Mouse (Mus musculus) G1E (cell line): ENCODE data around the gene Gstm4. TPM values are rescaled to one million over a fixed set of nuclear protein-coding genes. Genes with fewer than 3 reads are reported as not detected.
"Not testable (repeated sequence)": the region's sequence is repeated elsewhere in the genome, so short reads cannot be mapped to it uniquely, and the experiment has no call there.

Source experiments
- ATAC-seq: 2 replicates; pipeline ENCODE4 v1.8.0; 2016; ENCODE audit warnings: mild to moderate bottlenecking; ENCODE audit not compliant: insufficient number of reproducible peaks, poor library complexity, low FRiP score, severe bottlenecking; ENCODE audit errors: extremely low read depth
- DNase-seq: peaks from one replicate; pipeline ENCODE4 v3.0.0; 2012; ENCODE audit warnings: low spot score
- H3K27me3 ChIP-seq: 2 replicates; pipeline ENCODE4 v1.6.1; 2012; ENCODE audit warnings: mild to moderate bottlenecking, low read length, inconsistent platforms; ENCODE audit not compliant: insufficient read depth
- H3K36me3 ChIP-seq: replicated peaks from 2 replicates; pipeline ENCODE3; 2012; ENCODE audit warnings: mild to moderate bottlenecking, inconsistent platforms
- H3K4me1 ChIP-seq: 2 replicates; pipeline ENCODE4 v1.6.1; 2012; ENCODE audit warnings: low read depth, low read length, inconsistent platforms, mixed read lengths; ENCODE audit not compliant: insufficient read depth
- H3K4me3 ChIP-seq: 2 replicates; pipeline ENCODE4 v1.5.1; 2012; ENCODE audit warnings: low read depth, mild to moderate bottlenecking, inconsistent platforms, low read length, moderate library complexity, mixed read lengths
- H3K9me3 ChIP-seq: replicated peaks from 2 replicates; pipeline ENCODE4 v1.6.1; 2012; ENCODE audit warnings: inconsistent platforms
- CTCF ChIP-seq: IDR thresholded peaks from 2 replicates; pipeline ENCODE4 v1.5.1; 2012; ENCODE audit warnings: low read depth, low read length, inconsistent platforms, mixed read lengths
- GATA1 ChIP-seq: IDR thresholded peaks from 2 replicates; pipeline ENCODE4 v1.6.1; 2012; ENCODE audit warnings: borderline replicate concordance, low read length, inconsistent platforms, mixed read lengths
- GATA2 ChIP-seq: IDR thresholded peaks from 2 replicates; pipeline ENCODE4 v1.6.1; 2012; ENCODE audit warnings: low read depth, low read length, inconsistent platforms, borderline replicate concordance
- POLR2AphosphoS5 ChIP-seq: IDR thresholded peaks from 2 replicates; pipeline ENCODE4 v1.6.1; 2012; ENCODE audit warnings: low read depth, low read length, inconsistent platforms; ENCODE audit not compliant: insufficient replicate concordance
- TAL1 ChIP-seq: conservative IDR thresholded peaks from 2 replicates; pipeline ENCODE4 v1.6.1; 2012; ENCODE audit warnings: low read depth, low read length, inconsistent platforms, mixed read lengths
- polyA plus RNA-seq: library from polyadenylated mRNA; stranded (reverse); fragments of >175 nt; gene quantifications from 2 replicates; pipeline ENCODE4 v1.2.3, GENCODE M21; 2012
- total RNA-seq, 2 experiments: library from RNA; stranded (forward) in 1 of 2; stranded (reverse) in 1 of 2; fragments of 200-1000 nt in 1 of 2; fragments of >200 nt in 1 of 2; fragmentation: Nextera tagmentation in 1 of 2; gene quantifications; 2 replicates each; pipeline ENCODE4 v1.2.3; 2014 to 2017

Gstm4 gene
- total and polyA plus RNA-seq, 3 experiments = not detected

DNA sequence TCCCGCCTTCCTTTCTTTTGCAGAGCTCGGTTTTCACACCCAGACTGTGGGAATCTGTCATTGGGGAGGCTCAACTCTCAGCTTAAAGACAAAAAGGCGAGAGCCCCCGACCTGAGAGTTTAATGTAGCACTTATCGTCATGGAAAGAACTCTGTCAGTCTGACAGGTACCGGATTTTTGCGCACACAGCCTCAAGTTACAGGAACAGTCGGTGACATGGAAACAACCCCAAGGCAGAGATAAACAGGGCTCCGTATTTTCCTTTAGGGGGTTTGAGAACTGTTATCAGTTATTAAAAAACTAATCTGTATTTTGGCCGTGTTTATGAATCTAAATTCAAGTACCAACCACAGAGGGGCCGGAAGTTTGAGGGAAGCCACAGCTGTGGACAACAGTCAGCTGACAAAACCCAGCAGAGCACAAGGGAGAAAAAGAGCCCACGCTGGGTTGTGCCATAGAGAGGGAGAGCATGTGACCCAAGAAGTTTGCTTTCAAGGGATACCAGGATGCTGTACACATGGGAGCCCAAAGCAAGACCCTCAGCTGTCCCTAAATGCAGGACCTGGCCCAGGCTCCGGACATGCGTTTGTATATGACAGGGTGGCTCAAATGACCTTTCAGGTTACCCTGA is 26.4 kb downstream of the Gstm4 start:
- ATAC-seq = no peak
- H3K9me3 ChIP-seq = no peaks in the 10 kb centered on the region
- peaks cover 8% of the 10 kb centered on the region for H3K4me1 ChIP-seq
- no peak for TF ChIP-seq GATA1
- no peak for TF ChIP-seq CTCF
- no peak for TF ChIP-seq TAL1
- no peak for TF ChIP-seq POLR2AphosphoS5
- no peak for TF ChIP-seq GATA2
- peaks cover 54% of the 10 kb centered on the region for H3K27me3 ChIP-seq
- H3K4me3 ChIP-seq = no peak overlapping the region
- no peak for DNase-seq
- no peaks in the 10 kb centered on the region for H3K36me3 ChIP-seq

DNA sequence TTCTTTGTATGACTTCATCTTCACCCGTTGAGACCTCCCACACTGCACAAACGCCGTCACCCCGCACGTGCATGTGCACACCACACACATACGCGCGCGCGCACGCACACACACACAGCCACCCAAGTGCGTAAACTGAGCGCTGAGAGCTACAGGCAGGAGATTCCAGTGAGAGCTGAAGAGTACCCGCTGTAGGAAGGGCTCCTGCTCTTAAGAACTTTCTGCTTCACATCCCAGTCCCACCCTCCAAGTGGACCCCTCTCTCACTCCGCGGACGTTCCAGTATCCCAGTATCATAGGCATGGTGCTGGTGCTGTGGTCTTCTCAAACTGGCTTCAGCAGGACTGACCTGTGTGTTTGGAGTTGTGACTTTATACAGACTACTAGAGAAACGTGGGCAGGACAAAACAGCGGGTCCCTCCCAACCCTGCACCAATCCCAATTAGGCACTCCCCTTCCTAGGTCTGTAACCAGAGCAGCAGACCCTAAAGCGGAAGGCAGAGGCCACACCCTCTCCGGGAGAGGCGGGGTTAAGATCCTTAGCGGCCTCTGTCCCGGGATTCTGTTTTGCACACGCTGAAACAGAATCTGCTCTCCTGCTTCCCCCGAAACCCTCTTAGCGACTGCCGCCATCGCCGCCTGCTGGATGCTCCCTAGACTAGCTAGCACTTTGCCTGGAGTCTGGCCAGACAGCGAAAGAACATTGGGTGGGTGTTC is 27.1 kb downstream of the Gstm4 start, which contains the start of gene Gstm1:
Gstm1 (minus strand) TSS at position 501 of the 717 bp plus-strand sequence.
- Histone ChIP-seq H3K27me3 (peaks cover 54% of the 10 kb centered on the region), H3K36me3 (no peaks in the 10 kb centered on the region), H3K9me3 (no peaks in the 10 kb centered on the region), H3K4me3 (no peak within 1 kb of the TSS), H3K4me1 (peaks cover 11% of the 10 kb centered on the region)
- ATAC-seq = no peak
- DNase-seq = no peak
- TF ChIP-seq POLR2AphosphoS5 = no peak
- TF ChIP-seq GATA1 = no peak
- TF ChIP-seq CTCF = no peak
- no peak for TF ChIP-seq GATA2
- no peak for TF ChIP-seq TAL1

DNA sequence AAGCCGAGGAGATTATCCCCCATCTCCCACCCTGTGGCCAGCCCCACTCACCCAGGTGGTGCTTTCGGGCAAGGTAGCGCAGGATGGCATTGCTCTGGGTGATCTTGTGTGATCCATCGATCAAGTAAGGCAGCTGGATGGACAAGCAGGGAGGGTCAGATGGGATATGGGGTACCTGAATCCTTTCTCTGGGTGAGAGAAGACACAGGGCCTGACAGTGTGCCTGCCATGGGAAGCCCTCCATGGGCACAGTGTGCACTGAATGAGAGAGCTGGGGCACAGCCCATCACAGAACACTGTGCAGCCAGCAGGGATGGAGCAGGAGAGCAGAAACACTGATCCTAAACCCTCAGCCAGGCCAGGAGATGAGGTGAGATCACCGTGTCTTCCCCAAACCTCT is 28.2 kb downstream of the Gstm4 start:
- Histone ChIP-seq H3K4me1 (peaks cover 11% of the 10 kb centered on the region), H3K27me3 (peaks cover 52% of the 10 kb centered on the region)
- not testable (repeated sequence) for H3K9me3 ChIP-seq, DNase-seq, H3K4me3 ChIP-seq, H3K36me3 ChIP-seq, ATAC-seq

DNA sequence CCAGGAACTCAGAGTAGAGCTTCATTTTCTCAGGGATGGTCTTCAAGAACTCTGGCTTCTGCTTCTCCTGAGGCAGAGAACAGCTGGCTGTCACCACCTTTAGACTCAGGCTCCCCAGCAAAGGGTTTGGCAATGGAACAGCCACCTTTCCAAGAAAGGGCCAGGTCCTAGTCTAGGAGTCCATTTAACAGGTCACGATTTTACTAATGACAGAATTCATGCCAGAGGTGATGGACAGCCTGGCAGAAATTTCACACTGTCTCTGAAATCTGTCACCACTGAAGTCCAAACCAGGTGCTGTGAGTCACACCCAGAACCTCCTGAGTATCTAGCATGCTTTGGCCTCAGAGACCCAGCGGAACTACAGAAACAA is 29.7 kb downstream of the Gstm4 start:
- Histone ChIP-seq H3K27me3 (peaks cover 45% of the 10 kb centered on the region), H3K9me3 (no peaks in the 10 kb centered on the region), H3K36me3 (no peaks in the 10 kb centered on the region), H3K4me1 (peaks cover 11% of the 10 kb centered on the region), H3K4me3 (no peak overlapping the region)
- ATAC-seq (no peak), DNase-seq (no peak)
- TF ChIP-seq CTCF = no peak
- no peak for TF ChIP-seq TAL1
- no peak for TF ChIP-seq GATA2
- no peak for TF ChIP-seq GATA1
- TF ChIP-seq POLR2AphosphoS5 = no peak

DNA sequence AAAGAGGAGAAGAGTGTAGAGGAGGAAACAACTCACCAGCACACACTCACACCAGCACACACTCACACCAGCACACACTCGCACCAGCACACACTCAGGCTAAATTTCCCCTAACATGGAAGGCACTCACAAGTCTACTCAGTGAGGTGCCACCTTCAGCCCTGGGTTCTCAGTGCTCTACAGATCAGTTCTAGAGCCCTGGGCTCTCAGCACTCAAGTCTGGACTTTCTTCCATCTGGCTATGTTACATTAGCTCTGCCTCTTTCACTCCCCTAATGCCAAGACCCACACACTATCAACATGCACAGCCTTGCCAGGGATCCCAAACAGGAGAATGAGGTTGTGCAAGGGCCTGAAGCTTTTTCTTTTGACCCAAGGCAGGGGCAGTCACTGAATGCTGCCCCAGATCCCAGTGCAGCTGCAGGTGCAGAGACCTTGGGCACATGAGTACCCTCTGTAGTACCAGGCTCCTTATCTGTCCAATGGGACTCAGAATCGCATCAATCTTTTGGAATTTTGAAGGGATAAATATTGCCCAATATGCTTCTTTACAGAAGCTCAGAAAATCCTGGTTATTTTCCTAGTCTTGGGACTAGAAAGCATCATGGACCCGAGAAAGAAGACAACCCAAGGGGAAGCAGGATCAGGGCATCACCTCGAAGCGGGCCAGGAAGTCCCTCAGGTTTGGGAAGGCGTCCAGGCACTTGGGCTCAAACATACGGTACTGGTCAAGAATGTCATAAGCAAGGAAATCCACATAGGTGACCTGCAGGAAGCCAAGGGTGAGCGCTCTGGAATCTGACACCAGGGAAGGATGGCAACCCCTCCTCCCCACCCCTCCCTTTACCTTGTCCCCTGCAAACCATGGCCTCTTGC is 30.4 kb downstream of the Gstm4 start:
- Histone ChIP-seq H3K36me3 (no peaks in the 10 kb centered on the region), H3K4me1 (peaks cover 11% of the 10 kb centered on the region), H3K9me3 (no peaks in the 10 kb centered on the region), H3K27me3 (peaks cover 43% of the 10 kb centered on the region), H3K4me3 (no peak overlapping the region)
- TF ChIP-seq GATA2 = no peak
- no peak for TF ChIP-seq TAL1
- TF ChIP-seq CTCF = no peak
- no peak for TF ChIP-seq POLR2AphosphoS5
- TF ChIP-seq GATA1 = no peak
- no peak for DNase-seq
- ATAC-seq = no peak

DNA sequence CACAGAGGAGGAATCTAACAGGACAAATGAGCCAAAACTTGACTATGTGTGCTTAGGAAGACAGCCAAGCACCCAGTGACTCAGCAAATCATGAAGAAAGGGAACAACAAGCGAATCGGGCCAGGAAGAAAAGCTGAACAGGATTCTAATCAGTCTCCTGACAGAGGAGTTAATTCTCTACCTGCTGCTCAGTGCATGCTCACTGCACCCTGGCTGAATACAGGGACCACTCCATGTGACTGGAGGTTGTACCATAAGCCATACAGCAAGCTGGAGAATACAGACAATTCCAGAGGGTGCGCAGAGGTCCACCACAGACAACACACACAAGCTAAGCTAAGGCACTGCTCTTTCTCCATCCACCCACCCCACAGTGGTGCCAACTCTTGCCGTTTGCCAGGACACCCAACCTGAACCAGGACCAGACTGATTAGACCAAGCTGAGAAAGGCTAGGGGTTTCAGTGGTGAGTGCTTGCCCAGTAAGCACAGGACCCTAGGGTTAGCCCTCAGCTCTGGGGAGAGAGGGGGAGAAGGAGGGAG is 31.3 kb downstream of the Gstm4 start:
- Histone ChIP-seq H3K27me3 (peaks cover 36% of the 10 kb centered on the region), H3K9me3 (no peaks in the 10 kb centered on the region), H3K4me1 (peaks cover 11% of the 10 kb centered on the region), H3K4me3 (no peak overlapping the region), H3K36me3 (no peaks in the 10 kb centered on the region)
- ATAC-seq (no peak), DNase-seq (no peak)
- TF ChIP-seq CTCF (no peak), TAL1 (no peak), POLR2AphosphoS5 (no peak), GATA1 (no peak), GATA2 (no peak)
